Mouse (Mus musculus): ENCODE data around the gene C2cd4b. TPM values are rescaled to one million over a fixed set of nuclear protein-coding genes. Genes with fewer than 3 reads are reported as not detected.

The C2cd4b gene
- polyA plus RNA-seq, 1 experiment from 2014 or later, result 0.35 TPM

- no peaks in the 10 kb centered on the region for H3K9me3 ChIP-seq (ENCODE audit: control insufficient read depth, low read length)
- H3K4me3 ChIP-seq (ENCODE audit: low read length), result no peak overlapping the region
- H3K4me2 ChIP-seq (replicated peaks; ENCODE audit: low read depth, low read length), result no peak overlapping the region
- ATAC-seq (ENCODE audit: low FRiP score, low TSS enrichment), result no peak
- H3K27ac ChIP-seq (ENCODE audit: low read depth, low read length), result no peak overlapping the region
- H3K9ac ChIP-seq (ENCODE audit: low read depth, low read length), result no peak overlapping the region
- 0 out of 2 replicates have a peak, but pooled peaks cover 4% of the 10 kb centered on the region for H3K4me1 ChIP-seq (ENCODE audit: control insufficient read depth, insufficient read depth, low read length)
- 49% methylated on average over 6 of the region's 6 CpGs for WGBS
- no peaks in the 10 kb centered on the region for H3K27me3 ChIP-seq (ENCODE audit: control insufficient read depth, insufficient read depth, low read length)
- H3K36me3 ChIP-seq (ENCODE audit: control insufficient read depth, insufficient read depth, low read length), result no peaks in the 10 kb centered on the region
Measured at GRCm38 (mm10) chr9:67802241-67802640, 43.0 kb downstream of the C2cd4b start.

GRCm38 (mm10) chr9:67807000-67807399 lies 47.8 kb downstream of the C2cd4b start:
- H3K36me3 ChIP-seq (ENCODE audit: control insufficient read depth, insufficient read depth, low read length), result no peaks in the 10 kb centered on the region
- H3K4me2 ChIP-seq (replicated peaks; ENCODE audit: low read depth, low read length), result no peak overlapping the region
- no peak overlapping the region for H3K27ac ChIP-seq (ENCODE audit: low read depth, low read length)
- no peak overlapping the region for H3K4me3 ChIP-seq (ENCODE audit: low read length)
- no peaks in the 10 kb centered on the region for H3K9me3 ChIP-seq (ENCODE audit: control insufficient read depth, low read length)
- no peak for ATAC-seq (ENCODE audit: low FRiP score, low TSS enrichment)
- no peaks in the 10 kb centered on the region for H3K27me3 ChIP-seq (ENCODE audit: control insufficient read depth, insufficient read depth, low read length)
- WGBS, result 61% methylated on average over 5 of the region's 5 CpGs
- no peak overlapping the region for H3K9ac ChIP-seq (ENCODE audit: low read depth, low read length)
- no peaks in the 10 kb centered on the region for H3K4me1 ChIP-seq (ENCODE audit: control insufficient read depth, insufficient read depth, low read length)

GRCm38 (mm10) chr9:67810527-67810926 lies 51.3 kb downstream of the C2cd4b start:
- H3K4me3 ChIP-seq (ENCODE audit: low read length), result no peak overlapping the region
- H3K36me3 ChIP-seq (ENCODE audit: control insufficient read depth, insufficient read depth, low read length), result no peaks in the 10 kb centered on the region
- no peak overlapping the region for H3K27ac ChIP-seq (ENCODE audit: low read depth, low read length)
- no peaks in the 10 kb centered on the region for H3K9me3 ChIP-seq (ENCODE audit: control insufficient read depth, low read length)
- WGBS, result 54% methylated on average over 6 of the region's 6 CpGs
- H3K27me3 ChIP-seq (ENCODE audit: control insufficient read depth, insufficient read depth, low read length), result no peaks in the 10 kb centered on the region
- no peak for ATAC-seq (ENCODE audit: low FRiP score, low TSS enrichment)
- H3K4me2 ChIP-seq (replicated peaks; ENCODE audit: low read depth, low read length), result no peak overlapping the region
- H3K9ac ChIP-seq (ENCODE audit: low read depth, low read length), result no peak overlapping the region
- 0 out of 2 replicates have a peak, but pooled peaks cover 7% of the 10 kb centered on the region for H3K4me1 ChIP-seq (ENCODE audit: control insufficient read depth, insufficient read depth, low read length)

Small RNAs within 50 kb of the gene (microRNA-seq; reads per million reads assigned to microRNA genes)
- gene Mir7241, result not detected
- gene Mir7242, result not detected

Other genes with a start within 250 kb of the C2cd4b start
- 18.7 and 24.0 TPM in 2 replicates for gene Tln2, start 199.7 kb upstream of the C2cd4b start, polyA plus RNA-seq (2014; fragmentation: Nextera tagmentation; extraction: Ambion mirVana)
- gene C2cd4a, start 72.9 kb downstream of the C2cd4b start, polyA plus RNA-seq (2014; fragmentation: Nextera tagmentation; extraction: Ambion mirVana), result 1.3 and 2.7 TPM in 2 replicates
- 3.5 and 7.9 TPM in 2 replicates for gene Vps13c, start 81.0 kb downstream of the C2cd4b start, polyA plus RNA-seq (2014; fragmentation: Nextera tagmentation; extraction: Ambion mirVana)

Data from kidney, embryonic 14.5 days (tissue).